Mouse (Mus musculus): ENCODE data around the gene Hist1h1c. TPM values are rescaled to one million over a fixed set of nuclear protein-coding genes. Genes with fewer than 3 reads are reported as not detected.
"Not testable (repeated sequence)": the region's sequence is repeated elsewhere in the genome, so short reads cannot be mapped to it uniquely, and the experiment has no call there.

The Hist1h1c gene
- polyA plus RNA-seq, 1 experiment from 2014 or later: 24.6 TPM

- peak within 1 kb of the TSS; percentile 74 for H3K9ac ChIP-seq (ENCODE audit: low read depth, low read length)
- H3K36me3 ChIP-seq (ENCODE audit: control insufficient read depth, insufficient read depth, low read length): no peaks in the 10 kb centered on the region
- peak within 1 kb of the TSS; percentile 70 for H3K4me2 ChIP-seq
- peak; percentile 92 for ATAC-seq (replicated peaks; ENCODE audit: insufficient number of reproducible peaks, low FRiP score, low TSS enrichment)
- H3K27ac ChIP-seq (ENCODE audit: low read depth, low read length): peak within 1 kb of the TSS; percentile 91
- no peaks in the 10 kb centered on the region for H3K9me3 ChIP-seq (replicated peaks; ENCODE audit: control insufficient read depth, low read length)
- H3K4me1 ChIP-seq (ENCODE audit: control insufficient read depth, insufficient read depth, low read length): no peaks in the 10 kb centered on the region; the same call in 1 of the 2 replicates
- under 1% methylated on average over 20 of the region's 22 CpGs for WGBS (ENCODE audit: insufficient replicate concordance)
- H3K4me3 ChIP-seq (ENCODE audit: low read depth, low read length): peak within 1 kb of the TSS; percentile 45
- H3K27me3 ChIP-seq (ENCODE audit: control insufficient read depth, insufficient read depth, low read length): no peaks in the 10 kb centered on the region
Measured at GRCm38 (mm10) chr13:23698300-23698693, 40.3 kb upstream of the Hist1h1c start, which contains the start of gene Hist1h4c. Gene Hist1h4c, minus strand, starts transcription at chr13:23698454.

DNA sequence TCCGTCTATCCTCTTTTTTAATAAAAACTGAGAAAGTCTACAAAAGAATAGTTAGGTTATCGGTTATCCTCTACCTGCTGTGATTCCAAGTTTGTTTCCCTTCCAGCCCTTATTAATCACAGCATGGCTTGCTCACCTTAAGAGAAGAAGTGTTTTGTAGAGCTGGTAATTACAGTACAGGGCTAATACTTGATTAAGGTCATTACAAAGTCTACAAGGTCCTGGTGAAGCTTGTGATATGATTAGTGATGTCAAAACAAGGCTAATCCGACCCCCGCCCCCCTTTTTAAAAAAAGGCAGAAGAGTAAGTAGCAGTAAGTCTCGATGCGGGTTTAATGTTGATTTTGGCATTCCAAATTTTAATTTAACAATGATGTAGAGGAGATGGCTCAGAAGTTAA lies 39.6 kb upstream of the Hist1h1c start:
- H3K27me3 ChIP-seq (ENCODE audit: control insufficient read depth, insufficient read depth, low read length): no peaks in the 10 kb centered on the region
- H3K4me3 ChIP-seq (ENCODE audit: low read depth, low read length): no peak overlapping the region
- peak overlapping the region; percentile 70 for H3K4me2 ChIP-seq
- 56% methylated on average over 6 of the region's 6 CpGs for WGBS (ENCODE audit: insufficient replicate concordance)
- no peaks in the 10 kb centered on the region for H3K9me3 ChIP-seq (replicated peaks; ENCODE audit: control insufficient read depth, low read length)
- H3K27ac ChIP-seq (ENCODE audit: low read depth, low read length): peak overlapping the region; percentile 70
- H3K36me3 ChIP-seq (ENCODE audit: control insufficient read depth, insufficient read depth, low read length): no peaks in the 10 kb centered on the region
- H3K9ac ChIP-seq (ENCODE audit: low read depth, low read length): 0 out of 2 replicates have a peak overlapping the region, but pooled peaks have one; percentile 6
- H3K4me1 ChIP-seq (ENCODE audit: control insufficient read depth, insufficient read depth, low read length): no peaks in the 10 kb centered on the region; the same call in 1 of the 2 replicates
- no peak for ATAC-seq (replicated peaks; ENCODE audit: insufficient number of reproducible peaks, low FRiP score, low TSS enrichment)

DNA sequence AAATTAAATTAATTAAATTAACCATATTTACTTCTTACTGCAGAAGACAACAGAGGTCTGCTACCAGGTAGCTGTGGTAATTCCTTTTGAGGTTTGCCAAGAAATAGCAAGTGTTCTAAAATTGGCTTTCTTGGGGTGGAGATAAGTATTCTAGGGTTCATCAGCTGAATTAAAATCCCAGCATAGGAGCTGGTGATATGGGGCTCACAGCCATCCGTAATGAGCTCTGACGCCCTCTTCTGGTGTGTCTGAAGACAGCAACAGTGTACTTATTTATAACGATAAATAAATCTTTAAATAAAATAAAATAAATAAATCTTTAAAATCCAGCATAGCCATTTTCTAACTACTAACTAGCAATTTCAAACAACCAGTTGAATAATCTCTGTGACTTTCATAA lies 38.8 kb upstream of the Hist1h1c start:
- WGBS (ENCODE audit: insufficient replicate concordance): 64% methylated on average over 3 of the region's 3 CpGs
- H3K4me1 ChIP-seq (ENCODE audit: control insufficient read depth, insufficient read depth, low read length): no peaks in the 10 kb centered on the region; the same call in 1 of the 2 replicates
- no peak overlapping the region for H3K9ac ChIP-seq (ENCODE audit: low read depth, low read length)
- H3K36me3 ChIP-seq (ENCODE audit: control insufficient read depth, insufficient read depth, low read length): no peaks in the 10 kb centered on the region
- H3K4me2 ChIP-seq: no peak overlapping the region
- no peak overlapping the region for H3K4me3 ChIP-seq (ENCODE audit: low read depth, low read length)
- no peak for ATAC-seq (replicated peaks; ENCODE audit: insufficient number of reproducible peaks, low FRiP score, low TSS enrichment)
- no peaks in the 10 kb centered on the region for H3K9me3 ChIP-seq (replicated peaks; ENCODE audit: control insufficient read depth, low read length)
- H3K27me3 ChIP-seq (ENCODE audit: control insufficient read depth, insufficient read depth, low read length): no peaks in the 10 kb centered on the region
- no peak overlapping the region for H3K27ac ChIP-seq (ENCODE audit: low read depth, low read length)

- no peak; the same call in 1 of the 2 replicates for ATAC-seq (replicated peaks; ENCODE audit: insufficient number of reproducible peaks, low FRiP score, low TSS enrichment)
- no peak overlapping the region for H3K4me2 ChIP-seq
- no peaks in the 10 kb centered on the region for H3K36me3 ChIP-seq (ENCODE audit: control insufficient read depth, insufficient read depth, low read length)
- no peaks in the 10 kb centered on the region for H3K4me1 ChIP-seq (ENCODE audit: control insufficient read depth, insufficient read depth, low read length)
- 25% methylated on average over 8 of the region's 8 CpGs for WGBS (ENCODE audit: insufficient replicate concordance)
- no peak overlapping the region for H3K4me3 ChIP-seq (ENCODE audit: low read depth, low read length)
- H3K9me3 ChIP-seq (replicated peaks; ENCODE audit: control insufficient read depth, low read length): no peaks in the 10 kb centered on the region
- 0 out of 2 replicates have a peak overlapping the region, but pooled peaks have one; percentile 43 for H3K9ac ChIP-seq (ENCODE audit: low read depth, low read length)
- H3K27ac ChIP-seq (ENCODE audit: low read depth, low read length): no peak overlapping the region
- no peaks in the 10 kb centered on the region for H3K27me3 ChIP-seq (ENCODE audit: control insufficient read depth, insufficient read depth, low read length)
Measured at GRCm38 (mm10) chr13:23700786-23701520, 37.7 kb upstream of the Hist1h1c start.

- no peak for ATAC-seq (replicated peaks; ENCODE audit: insufficient number of reproducible peaks, low FRiP score, low TSS enrichment)
- Histone ChIP-seq H3K4me2 (no peak overlapping the region), H3K9ac (ENCODE audit: low read depth, low read length) (no peak overlapping the region), H3K4me1 (ENCODE audit: control insufficient read depth, insufficient read depth, low read length) (no peaks in the 10 kb centered on the region), H3K36me3 (ENCODE audit: control insufficient read depth, insufficient read depth, low read length) (no peaks in the 10 kb centered on the region), H3K27ac (ENCODE audit: low read depth, low read length) (no peak overlapping the region), H3K9me3 (replicated peaks; ENCODE audit: control insufficient read depth, low read length) (no peaks in the 10 kb centered on the region), H3K4me3 (ENCODE audit: low read depth, low read length) (no peak overlapping the region), H3K27me3 (ENCODE audit: control insufficient read depth, insufficient read depth, low read length) (no peaks in the 10 kb centered on the region)
- 82% methylated on average over 4 of the region's 4 CpGs for WGBS (ENCODE audit: insufficient replicate concordance)
Measured at GRCm38 (mm10) chr13:23702220-23702619, 36.4 kb upstream of the Hist1h1c start.

DNA sequence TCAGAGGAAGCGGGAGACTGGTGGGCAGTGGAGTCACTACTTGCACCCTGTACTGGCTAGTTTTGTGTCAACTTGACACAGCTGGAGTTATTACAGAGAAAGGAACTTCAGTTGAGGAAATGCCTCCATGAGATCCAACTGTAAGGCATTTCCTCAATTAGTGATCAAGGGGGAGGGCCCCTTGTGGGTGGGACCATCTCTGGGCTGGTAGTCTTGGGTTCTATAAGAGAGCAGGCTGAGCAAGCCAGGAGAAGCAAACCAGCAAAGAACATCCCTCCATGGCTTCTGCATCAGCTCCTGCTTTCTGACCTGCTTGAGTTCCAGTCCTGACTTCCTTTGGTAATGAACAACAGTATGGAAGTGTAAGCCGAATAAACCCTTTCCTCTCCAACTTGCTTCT lies 35.8 kb upstream of the Hist1h1c start:
- not testable (repeated sequence) for H3K27ac ChIP-seq (ENCODE audit: low read depth, low read length); ATAC-seq (replicated peaks; ENCODE audit: insufficient number of reproducible peaks, low FRiP score, low TSS enrichment); H3K4me3 ChIP-seq (ENCODE audit: low read depth, low read length); H3K9me3 ChIP-seq (replicated peaks; ENCODE audit: control insufficient read depth, low read length); H3K27me3 ChIP-seq (ENCODE audit: control insufficient read depth, insufficient read depth, low read length); H3K4me2 ChIP-seq; H3K9ac ChIP-seq (ENCODE audit: low read depth, low read length); H3K36me3 ChIP-seq (ENCODE audit: control insufficient read depth, insufficient read depth, low read length); H3K4me1 ChIP-seq (ENCODE audit: control insufficient read depth, insufficient read depth, low read length)
- 68% methylated on average over 2 of the region's 2 CpGs for WGBS (ENCODE audit: insufficient replicate concordance)

- Histone ChIP-seq H3K36me3 (ENCODE audit: control insufficient read depth, insufficient read depth, low read length) (no peaks in the 10 kb centered on the region), H3K9ac (ENCODE audit: low read depth, low read length) (no peak overlapping the region), H3K4me2 (no peak overlapping the region), H3K4me3 (ENCODE audit: low read depth, low read length) (no peak overlapping the region), H3K4me1 (ENCODE audit: control insufficient read depth, insufficient read depth, low read length) (0 out of 2 replicates have a peak, but pooled peaks cover 8% of the 10 kb centered on the region), H3K9me3 (replicated peaks; ENCODE audit: control insufficient read depth, low read length) (no peaks in the 10 kb centered on the region), H3K27ac (ENCODE audit: low read depth, low read length) (no peak overlapping the region), H3K27me3 (ENCODE audit: control insufficient read depth, insufficient read depth, low read length) (no peaks in the 10 kb centered on the region)
- WGBS (ENCODE audit: insufficient replicate concordance): 76% methylated on average over 7 of the region's 7 CpGs
- no peak for ATAC-seq (replicated peaks; ENCODE audit: insufficient number of reproducible peaks, low FRiP score, low TSS enrichment)
Measured at GRCm38 (mm10) chr13:23705751-23706356, 32.8 kb upstream of the Hist1h1c start.

GRCm38 (mm10) chr13:23706771-23707170 lies 31.8 kb upstream of the Hist1h1c start:
- WGBS (ENCODE audit: insufficient replicate concordance): 89% methylated on average over 12 of the region's 12 CpGs
- no peak for ATAC-seq (replicated peaks; ENCODE audit: insufficient number of reproducible peaks, low FRiP score, low TSS enrichment)

More at GRCm38 (mm10) chr13:23706771-23707170, 31.8 kb upstream of the Hist1h1c start:
- H3K4me2 ChIP-seq: no peak overlapping the region
- no peaks in the 10 kb centered on the region for H3K36me3 ChIP-seq (ENCODE audit: control insufficient read depth, insufficient read depth, low read length)
- H3K9me3 ChIP-seq (replicated peaks; ENCODE audit: control insufficient read depth, low read length): no peaks in the 10 kb centered on the region
- no peak overlapping the region for H3K27ac ChIP-seq (ENCODE audit: low read depth, low read length)
- no peak overlapping the region for H3K9ac ChIP-seq (ENCODE audit: low read depth, low read length)
- H3K27me3 ChIP-seq (ENCODE audit: control insufficient read depth, insufficient read depth, low read length): no peaks in the 10 kb centered on the region
- H3K4me3 ChIP-seq (ENCODE audit: low read depth, low read length): no peak overlapping the region
- 0 out of 2 replicates have a peak, but pooled peaks cover 9% of the 10 kb centered on the region for H3K4me1 ChIP-seq (ENCODE audit: control insufficient read depth, insufficient read depth, low read length)
